Mouse (Mus musculus) spleen, postnatal 36 days (tissue): ENCODE measurements around the gene Dydc2.
"Not testable (repeated sequence)": the region's sequence is repeated elsewhere in the genome, so short reads cannot be mapped to it uniquely, and the experiment has no call there.

Source experiments
- DNase-seq, 2 experiments: peaks; one replicate each; pipeline ENCODE4 v3.0.0; 2022; ENCODE audit warnings: low spot score in 2 of 2, mixed read lengths in 1 of 2

Dydc2 gene

DNA sequence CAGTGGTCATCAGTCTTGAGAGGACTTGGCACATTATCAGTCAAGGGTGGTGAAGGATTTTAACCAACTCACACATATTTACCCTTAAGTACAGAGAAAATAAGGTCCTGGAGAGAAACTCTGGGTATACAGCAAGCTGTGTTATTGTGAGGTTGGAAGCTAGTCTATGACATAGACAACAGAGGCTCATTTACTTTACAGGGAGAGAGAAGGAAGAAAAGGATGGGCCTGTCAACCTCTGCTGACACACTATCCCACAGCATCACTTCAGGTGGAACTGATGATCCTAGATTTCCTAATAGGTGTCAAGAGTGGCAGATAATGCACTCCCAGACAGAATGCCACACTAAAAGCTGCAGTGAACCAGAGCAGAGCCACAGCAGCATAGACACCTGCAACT lies at the start of gene Dydc2:
TSS of gene Dydc2 (minus strand) at position 101 of the 400 bp plus-strand sequence.
- DNase-seq, result no peak

DNA sequence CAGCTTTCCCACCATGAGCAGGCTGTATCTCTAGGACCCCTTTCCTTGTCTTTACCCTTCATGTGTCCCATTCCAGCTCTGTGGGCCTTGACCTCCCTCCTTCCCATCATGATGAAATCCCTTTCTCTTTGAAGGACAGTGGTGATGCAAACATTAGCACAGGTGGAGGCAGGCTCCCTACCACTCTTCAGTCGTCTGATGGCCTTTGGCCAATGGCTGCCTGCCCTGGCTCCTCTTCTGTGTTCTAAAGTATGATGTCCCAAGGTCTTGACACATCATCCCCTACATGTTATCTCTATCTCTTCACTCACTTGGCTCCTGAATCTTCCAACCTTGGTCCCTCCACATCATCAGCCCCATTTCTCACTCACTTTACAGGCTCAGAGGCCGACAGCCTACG lies 47.3 kb upstream of the Dydc2 start:
- DNase-seq, result no peak

DNA sequence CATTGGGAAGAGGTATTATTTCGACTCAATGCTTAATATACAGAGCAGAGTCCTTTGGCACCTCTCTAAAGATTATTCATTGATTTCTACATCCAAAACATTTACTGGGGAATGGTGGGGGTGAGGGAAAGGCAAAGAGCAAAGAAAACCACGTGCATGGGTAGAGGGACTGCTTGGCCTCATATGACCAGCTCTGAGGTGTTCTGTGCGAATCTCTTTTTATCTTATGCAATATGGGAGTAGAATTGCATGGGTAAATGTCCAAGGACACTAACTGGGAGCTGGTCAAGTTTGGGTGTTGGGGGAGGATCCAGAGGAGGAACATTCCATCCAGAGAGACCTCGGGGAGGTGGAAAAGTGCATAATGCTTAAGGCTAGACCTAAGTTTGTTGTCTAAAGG lies 43.9 kb upstream of the Dydc2 start:
- DNase-seq, result no peak

- no peak for DNase-seq
Observed at GRCm38 (mm10) chr14:41111031-41111668, 42.1 kb upstream of the Dydc2 start.

- DNase-seq, result no peak
Observed at GRCm38 (mm10) chr14:41104853-41105444, 35.9 kb upstream of the Dydc2 start, which contains the start of gene Mat1a. Gene Mat1a (plus strand): TSS chr14:41105035.

DNA sequence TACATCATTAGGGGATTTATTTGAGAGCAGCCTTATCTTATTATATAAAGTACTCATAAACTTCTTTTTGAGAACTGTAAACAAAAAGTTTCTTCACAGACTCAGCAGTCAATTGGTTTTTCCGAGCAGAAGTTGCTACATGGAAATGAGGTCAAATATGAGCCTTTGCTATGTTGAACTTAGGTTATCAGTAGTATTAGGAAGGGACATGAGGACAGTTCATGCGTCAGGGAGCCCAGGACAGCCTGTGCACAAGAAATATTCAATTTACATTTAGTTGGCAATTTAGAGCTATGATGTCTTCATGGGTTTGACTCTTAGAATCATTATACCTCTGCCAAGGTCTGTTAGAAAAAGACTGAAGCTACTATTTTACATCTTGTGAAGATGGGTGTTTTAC lies 33.3 kb upstream of the Dydc2 start:
- DNase-seq, result no peak

- DNase-seq, result no peak
Observed at GRCm38 (mm10) chr14:41101242-41101641, 32.2 kb upstream of the Dydc2 start.

- DNase-seq, result no peak
Observed at GRCm38 (mm10) chr14:41100712-41101111, 31.7 kb upstream of the Dydc2 start.

DNA sequence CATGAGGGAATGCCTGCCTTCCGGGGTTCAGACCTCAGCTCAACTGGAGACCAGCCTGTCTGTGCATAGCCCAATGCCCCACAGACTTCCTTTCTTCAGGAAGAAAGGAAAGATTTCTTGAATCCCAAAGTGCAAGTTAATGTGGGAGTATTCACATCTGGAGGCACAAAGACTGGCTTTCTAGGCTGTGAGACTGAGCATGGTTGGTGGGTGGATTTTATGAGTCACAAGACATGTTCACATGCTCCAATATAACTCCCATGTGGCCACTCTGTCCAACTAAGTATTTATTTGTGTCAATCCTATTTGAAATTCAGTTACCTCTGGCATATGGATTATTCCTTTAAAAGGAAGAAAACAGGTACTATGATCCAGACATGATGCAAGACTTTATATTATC lies 29.7 kb upstream of the Dydc2 start:
- DNase-seq, result no peak

GRCm38 (mm10) chr14:41096296-41096860 lies 27.4 kb upstream of the Dydc2 start:
- no peak for DNase-seq

DNA sequence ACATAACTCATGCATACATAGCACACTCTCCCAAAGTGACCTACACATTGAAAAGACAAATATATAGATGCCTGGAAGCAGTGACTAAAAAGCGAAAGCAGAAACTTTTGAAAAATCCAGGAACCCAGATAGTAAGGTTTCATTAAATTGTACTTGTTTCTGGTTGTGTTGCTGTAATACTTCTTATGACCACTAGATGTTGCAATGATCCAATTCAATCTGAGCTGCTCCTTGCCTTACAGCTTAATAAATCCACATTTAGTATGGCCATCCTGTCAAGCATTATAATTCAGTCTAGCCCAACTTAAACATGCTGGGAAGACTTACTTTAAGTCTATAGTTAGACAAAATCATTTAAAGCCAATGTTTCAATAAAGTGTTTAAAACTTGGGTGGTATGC lies 25.1 kb upstream of the Dydc2 start:
- DNase-seq, result no peak

GRCm38 (mm10) chr14:41090777-41091176 lies 21.8 kb upstream of the Dydc2 start:
- DNase-seq, result peak in 1 of 2 experiments; percentile 1

DNA sequence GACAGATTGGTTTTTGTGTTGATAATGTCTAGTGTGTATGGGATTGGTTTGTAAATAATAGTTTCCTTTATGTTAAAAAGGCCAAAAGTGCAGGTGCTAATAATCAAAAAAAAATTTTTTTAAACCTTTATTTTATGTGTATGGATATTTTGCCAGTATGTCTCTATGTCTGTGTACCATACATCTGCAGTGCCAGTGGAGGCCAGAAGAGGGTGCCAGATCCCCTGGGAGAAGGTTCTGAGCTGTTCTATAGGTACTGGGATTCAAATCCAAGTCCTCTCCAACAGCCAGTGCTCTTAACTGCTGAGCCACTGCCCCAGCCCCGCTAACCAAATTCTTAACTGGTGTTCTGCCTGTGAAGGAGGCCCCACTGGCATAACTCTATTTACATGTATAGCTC lies 18.5 kb upstream of the Dydc2 start:
- no peak for DNase-seq

DNA sequence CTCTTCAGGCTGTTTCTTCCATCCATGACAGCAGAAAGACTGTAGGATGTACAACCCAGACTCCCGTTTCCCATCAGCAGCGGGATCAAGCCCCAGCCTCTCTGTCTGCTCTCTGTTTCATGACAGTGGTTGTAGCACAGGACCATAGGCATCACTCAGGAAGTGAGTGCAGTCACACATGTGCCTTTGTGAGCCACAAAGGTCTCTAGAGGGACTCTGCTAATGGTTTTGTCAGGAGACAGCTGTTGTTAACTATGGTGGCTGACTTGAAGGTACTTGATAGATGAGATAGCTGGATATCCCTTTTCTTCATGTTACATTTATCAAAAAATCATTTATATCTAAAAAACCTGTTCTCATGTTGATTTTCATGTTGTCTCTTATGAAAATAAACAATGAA lies 13.4 kb upstream of the Dydc2 start:
- DNase-seq, result no peak

GRCm38 (mm10) chr14:41072944-41073275 lies 3.9 kb upstream of the Dydc2 start:
- DNase-seq, result no peak

GRCm38 (mm10) chr14:41072229-41072943 lies 3.4 kb upstream of the Dydc2 start, which contains the start of gene Dydc1:
Gene Dydc1 (plus strand): TSS chr14:41072911.
- peak; percentile 8 for DNase-seq

- DNase-seq, result no peak
Observed at GRCm38 (mm10) chr14:41070343-41070742, 1.3 kb upstream of the Dydc2 start.

DNA sequence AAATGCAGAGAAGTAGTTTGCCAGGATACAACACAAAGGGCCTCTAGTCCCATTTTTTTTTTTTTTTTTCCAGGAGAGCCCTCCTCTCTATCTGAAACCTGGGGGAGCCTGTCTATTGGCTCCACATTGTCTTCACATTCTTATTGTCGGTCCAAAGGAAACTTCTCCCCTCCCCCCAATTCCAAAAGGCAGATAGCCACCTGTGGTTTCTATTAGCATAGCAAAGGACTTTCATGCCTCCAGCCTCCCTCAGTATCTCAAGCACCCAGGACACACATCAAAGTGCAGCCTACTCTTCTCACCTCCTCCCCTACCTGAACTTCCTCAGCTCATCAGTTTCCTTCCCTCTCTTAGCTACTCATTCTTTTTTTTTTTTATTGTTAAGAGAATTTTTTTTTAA lies 2.6 kb downstream of the Dydc2 start:
- DNase-seq, result no peak

DNA sequence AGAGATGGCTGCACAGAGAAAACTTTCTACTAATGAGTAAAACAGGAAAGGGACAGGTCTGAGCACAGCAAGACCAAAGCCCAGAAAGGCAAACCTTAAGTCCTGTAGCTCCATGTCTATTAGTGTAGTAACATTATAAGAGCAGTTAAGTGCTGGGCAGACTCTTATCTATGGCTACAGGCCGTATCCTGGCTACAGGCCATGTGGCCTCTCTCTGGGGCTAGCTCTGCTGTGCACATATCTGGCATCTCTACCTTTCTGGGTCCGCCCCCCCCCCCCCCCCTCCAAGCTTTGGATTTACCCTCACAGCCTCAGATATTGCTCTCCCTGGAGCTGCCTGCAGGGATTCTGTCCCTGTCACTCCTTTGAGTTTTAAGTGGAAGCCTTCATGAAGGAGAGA lies 3.8 kb downstream of the Dydc2 start:
- no peak for DNase-seq

DNA sequence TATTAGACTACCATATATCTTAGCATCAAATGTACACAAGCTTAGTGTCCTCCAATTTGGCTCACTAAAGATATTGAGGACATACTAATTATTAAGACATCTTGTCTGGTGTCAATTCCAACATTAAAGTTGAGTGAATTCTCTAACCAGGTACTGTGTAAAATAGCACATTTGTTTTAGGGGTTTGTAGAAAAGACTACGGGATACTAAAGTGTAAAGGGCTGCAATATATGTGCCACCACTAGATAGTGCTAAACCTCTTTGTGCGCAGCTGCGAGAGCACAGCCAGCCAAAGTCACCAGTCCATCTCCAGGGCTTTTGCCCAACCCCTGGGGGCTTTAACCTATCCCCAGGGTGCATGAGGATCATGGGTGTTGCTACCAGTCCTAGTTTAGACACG lies 15.8 kb downstream of the Dydc2 start:
- DNase-seq, result not testable (repeated sequence)

DNA sequence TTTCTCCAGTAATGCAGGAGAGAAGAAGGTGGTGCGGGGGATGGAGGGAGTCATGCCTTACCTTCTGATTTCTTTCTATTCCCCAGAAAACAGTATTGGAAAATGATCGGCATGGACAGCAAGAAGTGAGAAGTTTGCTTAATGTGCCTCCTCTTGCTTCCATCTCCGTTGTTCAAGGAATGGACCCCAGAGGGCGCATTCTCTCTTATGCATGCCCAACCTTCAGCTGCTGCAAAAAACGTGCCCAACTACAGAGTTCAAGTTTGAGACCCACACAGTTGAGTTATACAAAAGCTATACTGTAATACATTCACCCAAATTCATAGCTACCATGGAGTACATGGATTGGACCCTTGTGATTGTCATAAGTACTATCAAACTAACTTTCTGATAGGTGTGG lies 16.5 kb downstream of the Dydc2 start:
- no peak for DNase-seq

- peak; percentile 2 to 8 for DNase-seq
Observed at GRCm38 (mm10) chr14:41050471-41050870, 18.5 kb downstream of the Dydc2 start.

- no peak for DNase-seq
Observed at GRCm38 (mm10) chr14:41047402-41047801, 21.6 kb downstream of the Dydc2 start.
